Mouse (Mus musculus): ENCODE results near the gene Bbs7. TPM values are rescaled to one million over a fixed set of nuclear protein-coding genes. Genes with fewer than 3 reads are reported as not detected.

Bbs7 gene
- total RNA-seq (2023): 0.28 and 0.39 TPM in 2 replicates

DNA sequence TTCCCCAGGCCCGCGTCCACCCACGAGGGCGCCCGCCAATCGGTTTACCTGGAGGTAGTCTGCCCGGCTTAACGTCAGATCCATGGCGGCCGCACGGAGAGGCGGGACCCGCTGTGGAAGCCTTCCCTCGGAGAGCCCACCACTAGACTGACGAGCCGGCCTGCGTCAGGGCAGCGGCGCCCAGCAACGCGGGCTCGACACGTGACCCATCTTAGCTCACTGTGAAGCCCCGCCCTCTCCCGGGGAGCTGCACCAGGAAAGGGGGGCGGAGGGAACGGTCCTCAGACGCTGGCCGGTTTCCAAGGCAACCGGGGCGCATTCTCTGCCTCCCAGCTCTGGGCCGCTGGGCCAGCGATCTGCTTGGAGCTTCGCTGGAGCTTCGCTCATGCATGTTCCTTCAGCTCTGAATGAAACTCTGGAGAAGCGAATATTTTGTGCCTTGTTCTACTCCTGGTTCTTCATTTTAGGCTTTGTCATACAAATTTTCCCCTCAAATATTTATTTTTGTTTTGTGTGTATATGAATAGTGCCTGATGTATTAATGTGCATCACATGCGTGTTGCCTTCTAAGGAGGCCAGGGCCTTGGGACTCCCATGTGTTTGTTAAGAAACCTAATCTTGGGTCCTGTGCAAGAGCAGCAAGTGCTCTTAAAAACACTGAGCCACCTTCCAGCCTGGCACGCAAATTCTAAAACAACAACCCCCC is at the start of gene Bbs7:
Gene Bbs7, minus strand, starts transcription at position 276 of the 706 bp plus-strand sequence.

GRCm38 (mm10) chr3:36571827-36572378 is 41.4 kb downstream of the Bbs7 start, which contains the start of gene Ccna2:
Ccna2 (minus strand) TSS chr3:36572150.

DNA sequence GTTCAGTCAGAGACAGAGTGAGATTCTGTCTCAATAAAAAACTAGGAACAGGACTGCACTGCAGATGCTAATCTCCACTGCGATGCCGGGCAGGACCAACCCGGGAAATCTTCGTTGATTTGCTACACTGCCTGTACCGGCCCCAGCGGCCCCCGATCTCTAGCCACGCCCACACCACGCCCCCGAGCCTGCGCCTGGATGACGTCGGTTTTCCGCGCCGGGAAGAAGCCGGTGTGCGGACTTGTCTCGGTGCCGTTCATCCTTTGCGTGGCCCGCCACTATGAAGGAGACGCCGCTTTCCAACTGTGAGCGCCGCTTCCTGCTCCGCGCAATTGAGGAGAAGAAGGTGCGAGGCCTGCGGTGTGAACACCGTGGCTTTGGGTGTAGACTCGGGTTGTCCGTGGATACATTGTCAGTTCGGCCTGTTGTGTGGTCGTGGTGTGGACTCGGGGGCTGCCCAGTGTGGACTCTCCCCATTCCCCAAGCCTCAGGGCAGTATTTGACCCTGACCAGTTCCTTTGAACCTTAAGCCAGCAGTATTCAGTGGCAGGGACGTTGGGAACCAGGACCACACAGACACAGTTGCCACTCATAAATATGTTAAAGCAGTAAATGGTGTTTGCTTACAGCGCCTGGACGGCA is 60.8 kb downstream of the Bbs7 start, which contains the start of gene Exosc9:
Gene Exosc9, plus strand, starts transcription at position 201 of the 642 bp plus-strand sequence.

Other genes starting within 250 kb of the Bbs7 start
- 123 and 154 TPM in 2 replicates for gene Anxa5, start 137.6 kb downstream of the Bbs7 start, total RNA-seq (2023)
- gene 1810062G17Rik, start 137.5 kb downstream of the Bbs7 start, total RNA-seq (2023): not detected in 2 replicates
- not detected in 2 replicates for gene Gm11549, start 91.7 kb downstream of the Bbs7 start, total RNA-seq (2023)
- gene Exosc9, start 60.9 kb downstream of the Bbs7 start, total RNA-seq (2023): 13.0 and 17.4 TPM in 2 replicates
- gene Ccna2, start 41.3 kb downstream of the Bbs7 start, total RNA-seq (2023): 60.7 and 61.0 TPM in 2 replicates
- not detected in 2 replicates for gene Trpc3, start 76.7 kb upstream of the Bbs7 start, total RNA-seq (2023)
- 157 and 273 TPM in 2 replicates for gene 4932438A13Rik, start 249.6 kb upstream of the Bbs7 start, total RNA-seq (2023)